Mouse (Mus musculus) embryonic facial prominence, embryonic 10.5 days (tissue): ENCODE data around the gene Naaladl1. TPM values are rescaled to one million over a fixed set of nuclear protein-coding genes. Genes with fewer than 3 reads are reported as not detected.
A peak's percentile ranks its signal among the peaks of the same experiment; 100 is the strongest.

Source experiments
- DNase-seq: peaks from one replicate; pipeline ENCODE4 v3.0.0-alpha.2; 2017; ENCODE audit warnings: low spot score
- H3K27ac ChIP-seq: fragments of 300-500 bp; sonication (generic); replicated peaks from 2 replicates; pipeline ENCODE4 v1.5.1; 2016; ENCODE audit warnings: mild to moderate bottlenecking
- H3K27me3 ChIP-seq: fragments of 300-500 bp; sonication (generic); replicated peaks from 2 replicates; pipeline ENCODE4 v1.6.1; 2016; ENCODE audit warnings: low read depth, mild to moderate bottlenecking; ENCODE audit not compliant: poor library complexity, severe bottlenecking
- H3K36me3 ChIP-seq: fragments of 300-500 bp; sonication (generic); replicated peaks from 2 replicates; pipeline ENCODE4 v1.6.1; 2016; ENCODE audit warnings: mild to moderate bottlenecking, moderate library complexity
- H3K4me1 ChIP-seq: fragments of 300-500 bp; sonication (generic); 2 replicates; pipeline ENCODE4 v1.6.1; 2016
- H3K4me3 ChIP-seq: fragments of 300-500 bp; sonication (generic); 2 replicates; pipeline ENCODE4 v1.5.1; 2016; ENCODE audit warnings: mild to moderate bottlenecking, moderate library complexity
- H3K9me3 ChIP-seq: fragments of 300-500 bp; sonication (generic); 2 replicates; pipeline ENCODE4 v1.6.1; 2016; ENCODE audit warnings: mild to moderate bottlenecking
- WGBS: fragments of 180-500 bp; shearing (Covaris S2); methylation state at CpG from one replicate; pipeline ENCODE4 v1.1.7; 2016; 5-methylcytosine and 5-hydroxymethylcytosine counted together
- polyA plus RNA-seq: library from polyadenylated mRNA; unstranded; fragments of >200 nt; fragmentation: Nextera tagmentation; extraction: Ambion mirVana; gene quantifications from 2 replicates; pipeline ENCODE4 v1.2.1, GENCODE M21; 2016

Naaladl1 gene
- polyA plus RNA-seq, 1 experiment from 2014 or later: 0.87 TPM

DNA sequence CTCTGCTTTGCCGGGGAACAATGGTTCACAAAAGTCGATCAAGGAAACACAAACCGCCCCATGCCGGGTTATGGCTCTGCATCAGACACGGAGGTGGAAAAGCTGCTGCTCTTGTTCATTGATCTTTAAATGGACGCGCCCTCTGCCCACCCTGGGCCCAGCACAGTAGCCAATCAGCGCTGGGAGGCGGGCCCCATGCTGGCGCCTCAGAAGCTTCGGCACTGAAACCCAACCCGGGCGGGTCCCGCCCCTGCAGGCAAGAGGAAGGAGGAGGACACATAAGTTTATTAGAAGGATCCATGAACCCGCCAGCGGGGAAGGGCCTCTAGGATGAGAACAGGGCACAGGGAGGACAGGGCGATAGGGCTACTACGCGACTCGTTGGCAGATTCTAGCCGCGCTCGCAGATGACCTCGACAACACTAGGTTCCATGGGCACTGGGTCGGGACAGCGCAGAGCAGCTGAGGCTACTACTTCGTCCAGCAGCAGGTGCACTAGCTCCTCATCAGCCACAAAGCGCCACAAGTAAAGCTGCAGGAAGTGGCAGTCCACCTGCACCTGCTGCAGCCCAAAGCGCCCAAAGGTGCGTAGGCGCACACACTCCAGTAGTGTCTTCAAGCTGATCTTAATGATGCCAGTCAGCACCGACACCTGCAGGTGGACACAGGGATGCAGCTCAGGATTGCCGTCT is 37.7 kb upstream of the Naaladl1 start, which contains the start of gene Tm7sf2:
Gene Tm7sf2 (minus strand): TSS at position 650 of the 692 bp plus-strand sequence.
- Histone ChIP-seq H3K27me3 (no peaks in the 10 kb centered on the region), H3K9me3 (no peaks in the 10 kb centered on the region), H3K4me3 (peak within 1 kb of the TSS; percentile 66), H3K4me1 (peaks cover 30% of the 10 kb centered on the region), H3K27ac (peak within 1 kb of the TSS; percentile 81), H3K36me3 (peaks cover 49% of the 10 kb centered on the region)
- WGBS: 9% methylated on average over 33 of the region's 33 CpGs
- DNase-seq: peak; percentile 95

DNA sequence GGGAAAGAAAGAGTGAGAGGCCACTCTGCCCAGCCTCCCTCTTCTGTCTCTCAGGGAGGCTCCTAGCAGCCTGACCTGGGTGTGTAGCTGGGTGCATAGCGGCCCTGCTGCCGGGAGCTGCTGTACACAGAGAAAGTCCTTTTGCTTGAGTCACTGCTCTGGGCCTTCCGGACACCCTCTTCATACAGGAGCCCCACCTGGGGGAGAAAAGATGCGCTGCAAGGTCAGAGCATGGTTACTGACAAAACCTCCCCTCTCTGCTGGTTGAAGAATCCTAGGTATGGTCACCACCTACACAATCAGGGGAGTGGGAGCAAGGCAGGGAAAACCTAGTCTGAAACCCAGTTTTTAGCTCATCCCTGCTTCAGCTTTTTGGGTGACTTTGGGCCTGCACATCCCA is 36.6 kb upstream of the Naaladl1 start:
- no peaks in the 10 kb centered on the region for H3K9me3 ChIP-seq
- no peaks in the 10 kb centered on the region for H3K27me3 ChIP-seq
- no peak overlapping the region for H3K27ac ChIP-seq
- peaks cover 26% of the 10 kb centered on the region for H3K4me1 ChIP-seq
- H3K4me3 ChIP-seq: peak overlapping the region; percentile 66; the same call in 1 of the 2 replicates
- peaks cover 49% of the 10 kb centered on the region for H3K36me3 ChIP-seq
- no peak for DNase-seq
- WGBS: 83% methylated on average over 4 of the region's 4 CpGs

DNA sequence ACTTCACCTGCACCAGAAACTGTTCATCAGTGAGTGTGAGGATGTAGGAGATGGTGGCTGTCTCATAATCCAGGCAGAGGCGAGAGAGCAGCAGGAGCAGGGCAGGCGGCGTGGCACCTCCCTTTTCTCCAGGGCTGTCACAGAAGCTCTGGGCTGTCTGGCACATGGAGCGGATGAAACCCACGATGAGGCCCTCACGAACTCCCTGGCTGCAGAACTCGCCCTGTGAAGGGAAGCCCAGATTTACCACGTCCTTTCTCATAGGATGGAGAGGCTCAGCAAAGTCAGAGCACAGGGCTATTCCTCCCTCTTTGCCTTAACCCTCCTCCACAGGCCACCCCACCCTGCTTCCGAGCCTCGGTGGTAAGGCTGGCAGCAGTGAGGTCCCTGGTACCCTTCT is 35.7 kb upstream of the Naaladl1 start:
- H3K36me3 ChIP-seq: peaks cover 55% of the 10 kb centered on the region
- 93% methylated on average over 10 of the region's 10 CpGs for WGBS
- H3K4me1 ChIP-seq: peaks cover 26% of the 10 kb centered on the region
- no peaks in the 10 kb centered on the region for H3K9me3 ChIP-seq
- no peak for DNase-seq
- no peak overlapping the region; the same call in 1 of the 2 replicates for H3K4me3 ChIP-seq
- H3K27ac ChIP-seq: no peak overlapping the region
- H3K27me3 ChIP-seq: no peaks in the 10 kb centered on the region

- 92% methylated on average over 31 of the region's 31 CpGs for WGBS
- DNase-seq: no peak
- Histone ChIP-seq H3K9me3 (no peaks in the 10 kb centered on the region), H3K27ac (no peak overlapping the region), H3K36me3 (peaks cover 63% of the 10 kb centered on the region), H3K4me1 (peaks cover 28% of the 10 kb centered on the region), H3K27me3 (no peaks in the 10 kb centered on the region), H3K4me3 (peak overlapping the region; percentile 21; the same call in 1 of the 2 replicates)
Observed at GRCm38 (mm10) chr19:6070571-6071250, 34.9 kb upstream of the Naaladl1 start.

- 93% methylated on average over 19 of the region's 19 CpGs for WGBS
- Histone ChIP-seq H3K4me1 (peaks cover 30% of the 10 kb centered on the region), H3K27ac (no peak overlapping the region), H3K9me3 (no peaks in the 10 kb centered on the region), H3K4me3 (peak overlapping the region; percentile 21; the same call in 1 of the 2 replicates), H3K27me3 (no peaks in the 10 kb centered on the region), H3K36me3 (peaks cover 63% of the 10 kb centered on the region)
- no peak for DNase-seq
Observed at GRCm38 (mm10) chr19:6071261-6071660, 34.3 kb upstream of the Naaladl1 start.

DNA sequence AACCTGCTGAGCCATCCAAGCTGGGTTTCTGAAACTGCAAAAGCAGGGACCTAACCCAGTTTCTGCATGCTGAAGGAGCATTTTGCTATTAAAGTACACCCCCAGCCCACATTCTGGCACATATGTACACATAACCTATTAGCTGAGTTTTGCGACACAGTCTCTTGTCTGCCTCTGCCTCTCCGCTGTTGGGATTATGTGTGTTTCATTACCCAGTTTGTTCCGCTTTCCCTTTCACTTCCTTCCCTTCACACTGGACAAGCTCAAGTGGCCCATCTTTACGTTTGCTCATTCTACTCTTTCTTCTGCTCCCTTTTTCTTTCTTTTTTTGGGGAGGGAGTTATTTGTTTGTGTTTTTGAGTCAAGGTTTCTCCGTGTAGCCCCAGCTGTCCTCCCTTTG is 31.7 kb upstream of the Naaladl1 start:
- H3K9me3 ChIP-seq: no peaks in the 10 kb centered on the region
- H3K27ac ChIP-seq: no peak overlapping the region
- peaks cover 59% of the 10 kb centered on the region for H3K36me3 ChIP-seq
- DNase-seq: no peak
- WGBS: 96% methylated on average over 5 of the region's 5 CpGs
- H3K4me1 ChIP-seq: peaks cover 19% of the 10 kb centered on the region
- H3K4me3 ChIP-seq: no peak overlapping the region
- no peaks in the 10 kb centered on the region for H3K27me3 ChIP-seq

- Histone ChIP-seq H3K4me3 (peak within 1 kb of the TSS; percentile 70), H3K9me3 (no peaks in the 10 kb centered on the region), H3K27me3 (no peaks in the 10 kb centered on the region), H3K27ac (peak within 1 kb of the TSS; percentile 94), H3K36me3 (peaks cover 56% of the 10 kb centered on the region), H3K4me1 (peaks cover 19% of the 10 kb centered on the region)
- peak; percentile 86 for DNase-seq
- WGBS: 2% methylated on average over 33 of the region's 33 CpGs
Observed at GRCm38 (mm10) chr19:6076564-6077393, 28.8 kb upstream of the Naaladl1 start, which contains the start of gene Vps51. Gene Vps51 (minus strand): TSS chr19:6077231.

DNA sequence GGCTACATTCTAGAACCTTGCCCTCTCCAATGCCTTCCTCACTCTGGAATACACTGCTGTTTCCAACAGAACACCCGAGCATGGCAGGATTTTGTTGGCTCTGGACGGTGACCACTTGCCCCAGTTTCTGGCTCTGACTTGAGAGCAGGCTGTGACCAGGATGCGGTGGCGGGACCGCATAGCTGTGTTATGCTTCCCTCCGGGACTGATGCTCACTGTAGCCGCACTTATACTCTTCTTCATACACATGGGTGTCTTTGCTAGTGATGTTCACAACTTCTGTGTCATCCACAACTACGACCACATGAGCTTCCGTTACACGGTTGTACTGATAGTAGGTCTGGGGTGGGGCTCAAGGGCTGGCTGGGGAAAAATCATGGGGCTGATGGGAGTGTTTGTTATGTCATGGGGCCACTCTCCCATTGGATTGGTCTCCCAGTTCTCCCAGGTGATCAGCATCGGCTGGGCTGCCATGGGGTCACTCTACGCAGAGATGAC is 25.6 kb upstream of the Naaladl1 start, which contains the start of gene Tmem262:
Gene Tmem262 (plus strand): TSS at position 51 of the 498 bp plus-strand sequence.
- H3K4me3 ChIP-seq: no peak within 1 kb of the TSS; the same call in 1 of the 2 replicates
- peaks cover 51% of the 10 kb centered on the region for H3K36me3 ChIP-seq
- no peaks in the 10 kb centered on the region for H3K9me3 ChIP-seq
- DNase-seq: no peak
- no peaks in the 10 kb centered on the region for H3K27me3 ChIP-seq
- WGBS: 93% methylated on average over 12 of the region's 12 CpGs
- H3K4me1 ChIP-seq: peaks cover 30% of the 10 kb centered on the region
- H3K27ac ChIP-seq: no peak within 1 kb of the TSS

DNA sequence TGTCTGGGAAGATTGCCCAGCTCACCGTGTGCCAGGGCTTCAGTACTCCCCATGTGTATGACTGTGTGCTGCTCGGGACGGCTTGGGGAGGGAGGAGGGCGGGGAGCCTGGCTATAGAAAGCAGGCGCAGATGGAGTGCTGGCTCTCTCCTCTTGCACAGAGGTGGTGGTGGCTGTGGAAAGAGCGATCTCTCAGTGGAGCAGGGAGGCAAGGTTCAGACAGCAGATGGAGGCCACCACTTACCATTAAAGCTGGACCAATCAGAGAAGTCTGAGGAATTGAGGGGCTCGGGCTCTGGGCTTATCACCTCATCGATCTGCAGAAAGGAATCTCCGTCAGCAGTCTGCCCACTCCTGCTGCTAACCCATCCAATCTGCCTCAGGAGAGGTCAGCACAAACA is 23.4 kb upstream of the Naaladl1 start, which contains the start of gene Gm28374:
Gene Gm28374 (minus strand): TSS at position 101 of the 400 bp plus-strand sequence.
- H3K4me3 ChIP-seq: peak within 1 kb of the TSS; percentile 14; the same call in 1 of the 2 replicates

GRCm38 (mm10) chr19:6084478-6085248 is 20.9 kb upstream of the Naaladl1 start, which contains the start of the genes Zfpl1 and Cdca5:
Gene Zfpl1 (minus strand): TSS chr19:6084956.
Gene Cdca5 (plus strand): TSS chr19:6084983.
- Histone ChIP-seq H3K4me1 (peaks cover 24% of the 10 kb centered on the region), H3K4me3 (peak within 1 kb of the TSS; percentile 90), H3K36me3 (peaks cover 77% of the 10 kb centered on the region), H3K9me3 (no peaks in the 10 kb centered on the region), H3K27me3 (no peaks in the 10 kb centered on the region), H3K27ac (peak within 1 kb of the TSS; percentile 90)
- WGBS: under 1% methylated on average over 58 of the region's 58 CpGs
- DNase-seq: peak; percentile 98

More for the DNA sequence above, 23.4 kb upstream of the Naaladl1 start, which contains the start of gene Gm28374:
- no peaks in the 10 kb centered on the region for H3K9me3 ChIP-seq
- peaks cover 31% of the 10 kb centered on the region for H3K4me1 ChIP-seq
- H3K27me3 ChIP-seq: no peaks in the 10 kb centered on the region
- no peak within 1 kb of the TSS for H3K27ac ChIP-seq
- no peak for DNase-seq
- WGBS: 90% methylated on average over 9 of the region's 9 CpGs
- H3K36me3 ChIP-seq: peaks cover 57% of the 10 kb centered on the region

DNA sequence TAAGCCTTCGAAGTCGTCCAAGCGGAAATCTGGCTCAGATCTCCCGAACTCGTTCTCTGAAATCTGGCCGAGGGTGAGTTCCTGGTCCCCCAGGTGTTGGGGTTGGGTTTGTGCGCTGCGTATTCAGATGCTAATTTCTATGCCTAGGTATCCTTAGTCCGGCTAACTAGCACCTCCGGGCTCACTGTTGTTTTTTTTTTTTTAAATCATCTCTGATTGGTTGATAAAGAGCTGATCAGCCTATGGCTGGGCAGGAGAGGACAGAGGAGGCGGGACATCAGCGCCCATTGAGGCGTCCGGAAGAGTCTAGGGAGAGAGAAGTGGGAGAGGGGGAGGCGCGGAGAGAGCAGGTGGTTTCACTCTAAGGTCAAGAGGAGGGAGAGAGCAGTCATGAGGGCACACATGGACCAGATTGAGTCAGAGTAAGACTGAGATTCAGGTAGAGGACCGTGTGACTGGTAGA is 20.1 kb upstream of the Naaladl1 start:
- WGBS: under 1% methylated on average over 17 of the region's 17 CpGs
- Histone ChIP-seq H3K36me3 (peaks cover 77% of the 10 kb centered on the region), H3K4me1 (peaks cover 24% of the 10 kb centered on the region), H3K27ac (peak overlapping the region; percentile 90), H3K4me3 (peak overlapping the region; percentile 90), H3K9me3 (no peaks in the 10 kb centered on the region), H3K27me3 (no peaks in the 10 kb centered on the region)
- DNase-seq: peak; percentile 83
